Mouse (Mus musculus) frontal cortex, postnatal 36 days (tissue): ENCODE data around the gene Scgb1a1.
A peak's percentile ranks its signal among the peaks of the same experiment; 100 is the strongest.
"Not testable (repeated sequence)": the region's sequence is repeated elsewhere in the genome, so short reads cannot be mapped to it uniquely, and the experiment has no call there.

Source experiments
- DNase-seq, 2 experiments: peaks; one replicate each; pipeline ENCODE4 v3.0.0; 2022; ENCODE audit warnings: low spot score in 2 of 2

The Scgb1a1 gene

GRCm38 (mm10) chr19:9087821-9088220 is at the start of gene Scgb1a1:
Gene Scgb1a1, minus strand, starts transcription at chr19:9087958.
- no peak for DNase-seq

GRCm38 (mm10) chr19:9137159-9137558 is 49.4 kb upstream of the Scgb1a1 start:
- no peak for DNase-seq

GRCm38 (mm10) chr19:9135512-9136331 is 48.0 kb upstream of the Scgb1a1 start, which contains the start of gene Asrgl1:
Gene Asrgl1, minus strand, starts transcription at chr19:9135636.
- DNase-seq, result peak; percentile 90 to 94

- DNase-seq, result peak in 1 of 2 experiments; percentile 26
Measured at GRCm38 (mm10) chr19:9134746-9135511, 47.2 kb upstream of the Scgb1a1 start.

GRCm38 (mm10) chr19:9129996-9130395 is 42.2 kb upstream of the Scgb1a1 start:
- DNase-seq, result no peak

- no peak for DNase-seq
Measured at GRCm38 (mm10) chr19:9128499-9129194, 40.9 kb upstream of the Scgb1a1 start.

- not testable (repeated sequence) for DNase-seq
Measured at GRCm38 (mm10) chr19:9123986-9124385, 36.2 kb upstream of the Scgb1a1 start.

GRCm38 (mm10) chr19:9122390-9122789 is 34.6 kb upstream of the Scgb1a1 start:
- no peak for DNase-seq

GRCm38 (mm10) chr19:9119655-9120425 is 32.1 kb upstream of the Scgb1a1 start:
- DNase-seq, result no peak

- no peak for DNase-seq
Measured at GRCm38 (mm10) chr19:9117275-9117674, 29.5 kb upstream of the Scgb1a1 start.

GRCm38 (mm10) chr19:9116268-9116667 is 28.5 kb upstream of the Scgb1a1 start:
- no peak for DNase-seq

GRCm38 (mm10) chr19:9112043-9112442 is 24.3 kb upstream of the Scgb1a1 start:
- no peak for DNase-seq

GRCm38 (mm10) chr19:9110182-9110869 is 22.6 kb upstream of the Scgb1a1 start:
- DNase-seq, result peak in 1 of 2 experiments; percentile 72

- DNase-seq, result no peak
Measured at GRCm38 (mm10) chr19:9108536-9108935, 20.8 kb upstream of the Scgb1a1 start.

GRCm38 (mm10) chr19:9107379-9107755 is 19.6 kb upstream of the Scgb1a1 start:
- no peak for DNase-seq

GRCm38 (mm10) chr19:9106751-9107378 is 19.1 kb upstream of the Scgb1a1 start:
- no peak for DNase-seq

- no peak for DNase-seq
Measured at GRCm38 (mm10) chr19:9106096-9106495, 18.3 kb upstream of the Scgb1a1 start.

GRCm38 (mm10) chr19:9105101-9105685 is 17.4 kb upstream of the Scgb1a1 start:
- DNase-seq, result no peak

GRCm38 (mm10) chr19:9103986-9104385 is 16.2 kb upstream of the Scgb1a1 start:
- no peak for DNase-seq

GRCm38 (mm10) chr19:9101062-9101457 is 13.3 kb upstream of the Scgb1a1 start:
- DNase-seq, result no peak
